Mouse (Mus musculus) olfactory bulb, adult 2 months (tissue): ENCODE data around the gene Gtf2ird1. TPM values are rescaled to one million over a fixed set of nuclear protein-coding genes. Genes with fewer than 3 reads are reported as not detected.

Source experiments
- H3K27ac ChIP-seq: fragments of 200-500 bp; 2 replicates; pipeline ENCODE4 v1.5.1; 2012; ENCODE audit warnings: low read depth, low read length; ENCODE audit not compliant: insufficient read depth
- H3K4me1 ChIP-seq: fragments of 200-500 bp; 2 replicates; pipeline ENCODE4 v1.6.1; 2012; ENCODE audit warnings: low read length; ENCODE audit not compliant: control insufficient read depth, insufficient read depth
- H3K4me3 ChIP-seq: fragments of 200-500 bp; 2 replicates; pipeline ENCODE4 v1.5.1; 2012; ENCODE audit warnings: mild to moderate bottlenecking, low read depth, low read length, moderate library complexity; ENCODE audit not compliant: insufficient read depth
- CTCF ChIP-seq: fragments of 200-500 bp; IDR thresholded peaks from 2 replicates; pipeline ENCODE4 v1.5.1; 2012; ENCODE audit warnings: low read depth, mild to moderate bottlenecking, low read length, moderate library complexity; ENCODE audit not compliant: insufficient read depth
- POLR2A ChIP-seq: fragments of 200-500 bp; IDR thresholded peaks from 2 replicates; pipeline ENCODE4 v1.6.1; 2012; ENCODE audit warnings: mild to moderate bottlenecking, low read depth, low read length, moderate library complexity; ENCODE audit not compliant: insufficient read depth
- WGBS: fragments of 180-500 bp; shearing (Covaris S2); methylation state at CpG from one replicate; pipeline ENCODE4 v1.1.7; 2018; 5-methylcytosine and 5-hydroxymethylcytosine counted together
- polyA plus RNA-seq: library from polyadenylated mRNA; stranded (reverse); fragments of >200 nt; gene quantifications from 2 replicates; pipeline ENCODE4 v1.2.4, GENCODE M21; 2012; ENCODE audit warnings: low replicate concordance; ENCODE audit not compliant: missing spikeins, insufficient read depth, insufficient read length

Gene Gtf2ird1
- polyA plus RNA-seq, 1 experiment: not detected

- Histone ChIP-seq H3K4me3 (no peak overlapping the region), H3K27ac (no peak overlapping the region), H3K4me1 (peaks cover 19% of the 10 kb centered on the region)
- TF ChIP-seq POLR2A: no peak
- 64% methylated on average over 9 of the region's 9 CpGs for WGBS
Observed at GRCm38 (mm10) chr5:134427664-134428063, 28.9 kb downstream of the Gtf2ird1 start.

- Histone ChIP-seq H3K27ac (no peak overlapping the region), H3K4me1 (peaks cover 31% of the 10 kb centered on the region), H3K4me3 (no peak overlapping the region)
- 90% methylated on average over 8 of the region's 8 CpGs for WGBS
- TF ChIP-seq POLR2A: no peak
- no peak for TF ChIP-seq CTCF
Observed at GRCm38 (mm10) chr5:134425601-134426000, 30.9 kb downstream of the Gtf2ird1 start.

GRCm38 (mm10) chr5:134423930-134424329, 32.6 kb downstream of the Gtf2ird1 start:
- H3K27ac ChIP-seq: no peak overlapping the region
- WGBS: 42% methylated on average over 5 of the region's 5 CpGs

GRCm38 (mm10) chr5:134423372-134423771, 33.1 kb downstream of the Gtf2ird1 start:
- H3K4me1 ChIP-seq: peaks cover 33% of the 10 kb centered on the region
- 94% methylated on average over 6 of the region's 6 CpGs for WGBS
- TF ChIP-seq CTCF (no peak), POLR2A (no peak)
- no peak overlapping the region for H3K27ac ChIP-seq
- no peak overlapping the region for H3K4me3 ChIP-seq

More at GRCm38 (mm10) chr5:134423930-134424329, 32.6 kb downstream of the Gtf2ird1 start:
- H3K4me3 ChIP-seq: no peak overlapping the region
- TF ChIP-seq CTCF (no peak), POLR2A (no peak)
- H3K4me1 ChIP-seq: peaks cover 28% of the 10 kb centered on the region

GRCm38 (mm10) chr5:134422265-134422925, 34.1 kb downstream of the Gtf2ird1 start:
- no peak overlapping the region for H3K27ac ChIP-seq
- TF ChIP-seq CTCF: no peak
- TF ChIP-seq POLR2A: no peak
- H3K4me1 ChIP-seq: peaks cover 26% of the 10 kb centered on the region
- H3K4me3 ChIP-seq: no peak overlapping the region
- WGBS: 81% methylated on average over 12 of the region's 12 CpGs

- TF ChIP-seq POLR2A (no peak), CTCF (no peak)
- Histone ChIP-seq H3K4me1 (peaks cover 24% of the 10 kb centered on the region), H3K27ac (no peak overlapping the region), H3K4me3 (no peak overlapping the region)
- 31% methylated on average over 9 of the region's 9 CpGs for WGBS
Observed at GRCm38 (mm10) chr5:134421061-134421460, 35.5 kb downstream of the Gtf2ird1 start.

- H3K27ac ChIP-seq: no peak overlapping the region
- H3K4me3 ChIP-seq: no peak overlapping the region
- H3K4me1 ChIP-seq: peaks cover 24% of the 10 kb centered on the region
- 93% methylated on average over 5 of the region's 5 CpGs for WGBS
- no peak for TF ChIP-seq POLR2A
- TF ChIP-seq CTCF: no peak
Observed at GRCm38 (mm10) chr5:134419700-134420099, 36.8 kb downstream of the Gtf2ird1 start.

GRCm38 (mm10) chr5:134418315-134419074, 38.0 kb downstream of the Gtf2ird1 start:
- 85% methylated on average over 6 of the region's 6 CpGs for WGBS
- Histone ChIP-seq H3K4me1 (peaks cover 23% of the 10 kb centered on the region), H3K27ac (no peak overlapping the region), H3K4me3 (no peak overlapping the region)
- TF ChIP-seq CTCF (no peak), POLR2A (no peak)

- Histone ChIP-seq H3K4me3 (no peak overlapping the region), H3K4me1 (no peaks in the 10 kb centered on the region), H3K27ac (no peak overlapping the region)
- WGBS: 81% methylated on average over 2 of the region's 2 CpGs
- TF ChIP-seq CTCF (no peak), POLR2A (no peak)
Observed at GRCm38 (mm10) chr5:134412341-134412740, 44.2 kb downstream of the Gtf2ird1 start.
